Mouse (Mus musculus) ES-E14 (cell line): ENCODE results near the gene Lrp3. TPM values are rescaled to one million over a fixed set of nuclear protein-coding genes. Genes with fewer than 3 reads are reported as not detected.
A peak's percentile ranks its signal among the peaks of the same experiment; 100 is the strongest.

Experiments used
- DNase-seq: peaks from one replicate; pipeline ENCODE4 v3.0.0-alpha.2; 2013; ENCODE audit warnings: low read depth, low spot score
- H3K27ac ChIP-seq: 2 replicates; pipeline ENCODE4 v1.5.1; 2012; ENCODE audit warnings: low read depth, mild to moderate bottlenecking, low read length, moderate library complexity, mixed read lengths; ENCODE audit not compliant: poor library complexity, insufficient read depth, severe bottlenecking
- H3K36me3 ChIP-seq: 2 replicates; pipeline ENCODE4 v1.6.1; 2012; ENCODE audit warnings: mild to moderate bottlenecking, low read length, moderate library complexity, mixed read lengths; ENCODE audit not compliant: control insufficient read depth, poor library complexity, insufficient read depth, severe bottlenecking
- H3K4me1 ChIP-seq, 2 experiments: fragments of 150-350 bp in 1 of 2; sonication (generic) in 1 of 2; 2 replicates each; pipeline ENCODE4 v1.6.1; 2012; ENCODE audit warnings: low read length in 2 of 2, mild to moderate bottlenecking in 1 of 2, mixed read lengths in 1 of 2; ENCODE audit not compliant: control insufficient read depth in 2 of 2, insufficient read depth in 2 of 2, poor library complexity in 1 of 2
- H3K4me3 ChIP-seq, 2 experiments: fragments of 150-350 bp in 1 of 2; sonication (generic) in 1 of 2; 2 replicates each; pipeline ENCODE4 v1.5.1; 2012; ENCODE audit warnings: low read length in 2 of 2, low read depth in 1 of 2, mild to moderate bottlenecking in 1 of 2, mixed read lengths in 1 of 2; ENCODE audit not compliant: insufficient read depth in 1 of 2, poor library complexity in 1 of 2, severe bottlenecking in 1 of 2
- H3K9ac ChIP-seq: 2 replicates; pipeline ENCODE4 v1.6.1; 2012; ENCODE audit warnings: low read depth, mild to moderate bottlenecking, low read length, mixed read lengths; ENCODE audit not compliant: poor library complexity, insufficient read depth, severe bottlenecking
- H3K9me3 ChIP-seq: fragments of 150-350 bp; sonication (generic); 2 replicates; pipeline ENCODE4 v1.6.1; 2012; ENCODE audit warnings: low read depth, mild to moderate bottlenecking, low read length; ENCODE audit not compliant: control insufficient read depth, insufficient read depth
- CHD2 ChIP-seq: IDR thresholded peaks from 2 replicates; pipeline ENCODE4 v1.6.1; 2014; ENCODE audit warnings: mild to moderate bottlenecking, low read depth, low read length, inconsistent platforms
- HCFC1 ChIP-seq: IDR thresholded peaks from 2 replicates; pipeline ENCODE4 v1.6.1; 2012; ENCODE audit warnings: low read length, inconsistent platforms, borderline replicate concordance; ENCODE audit not compliant: insufficient read depth
- MAFK ChIP-seq: IDR thresholded peaks from 2 replicates; pipeline ENCODE4 v1.6.1; 2014; ENCODE audit warnings: mild to moderate bottlenecking, low read depth, low read length, inconsistent platforms; ENCODE audit not compliant: insufficient read depth
- ZC3H11A ChIP-seq: IDR thresholded peaks from 2 replicates; pipeline ENCODE4 v1.6.1; 2012; ENCODE audit warnings: low read depth, mild to moderate bottlenecking, inconsistent platforms, low read length, borderline replicate concordance
- ZNF384 ChIP-seq: IDR thresholded peaks from 2 replicates; pipeline ENCODE4 v1.6.1; 2012; ENCODE audit warnings: low read depth, low read length, inconsistent platforms
- in situ Hi-C, 2 experiments: fragments of 600-800 bp; cut with MboI; formaldehyde crosslinking; loops; one replicate each; pipeline ENCODE4 v1.15.1; 2025; ENCODE audit warnings: low sequenced_read_pairs in 2 of 2, inconsistent platforms in 1 of 2; ENCODE audit not compliant: unreplicated experiment in 2 of 2
- total RNA-seq: library from RNA; depleted of rRNA; stranded (reverse); fragments of 300-350 nt; gene quantifications from 2 replicates; pipeline ENCODE4 v1.2.3, GENCODE M21; 2012; rRNA removed

Lrp3 gene
- total RNA-seq: 3.1 and 3.7 TPM in 2 replicates

DNA sequence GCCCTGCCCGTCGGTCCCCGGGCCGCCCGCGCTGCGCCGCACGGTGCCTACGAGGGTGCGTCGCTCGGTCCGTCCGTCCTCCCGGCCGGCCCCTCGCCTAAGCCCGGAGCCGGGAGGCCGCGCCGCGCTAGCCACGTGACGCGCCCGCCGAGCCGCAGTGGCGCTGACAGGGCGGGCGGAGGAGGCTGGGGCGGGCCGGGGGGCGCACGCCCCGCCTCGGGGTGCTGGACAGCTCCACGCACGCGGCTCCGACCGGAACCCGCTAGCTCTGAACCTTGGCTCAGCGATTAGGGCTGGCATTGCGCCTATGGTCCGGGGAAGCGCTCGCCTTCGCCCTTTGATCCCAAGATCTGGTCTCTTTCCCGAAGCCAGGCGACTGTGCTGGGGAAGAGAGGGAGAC lies at the start of gene Lrp3:
Lrp3 (minus strand) TSS at position 274 of the 400 bp plus-strand sequence.
- DNase-seq: peak; percentile 54
- H3K9me3 ChIP-seq: no peaks in the 10 kb centered on the region
- no peaks in the 10 kb centered on the region for H3K4me1 ChIP-seq
- TF ChIP-seq MAFK (no peak), ZNF384 (no peak), HCFC1 (no peak), ZC3H11A (no peak), CHD2 (no peak)
- in situ Hi-C loops: no loop called here
- H3K9ac ChIP-seq: peak within 1 kb of the TSS; percentile 76
- H3K36me3 ChIP-seq: no peaks in the 10 kb centered on the region; the same call in 1 of the 2 replicates
- no peak within 1 kb of the TSS for H3K27ac ChIP-seq
- peak within 1 kb of the TSS; percentile 84 to 93 for H3K4me3 ChIP-seq

DNA sequence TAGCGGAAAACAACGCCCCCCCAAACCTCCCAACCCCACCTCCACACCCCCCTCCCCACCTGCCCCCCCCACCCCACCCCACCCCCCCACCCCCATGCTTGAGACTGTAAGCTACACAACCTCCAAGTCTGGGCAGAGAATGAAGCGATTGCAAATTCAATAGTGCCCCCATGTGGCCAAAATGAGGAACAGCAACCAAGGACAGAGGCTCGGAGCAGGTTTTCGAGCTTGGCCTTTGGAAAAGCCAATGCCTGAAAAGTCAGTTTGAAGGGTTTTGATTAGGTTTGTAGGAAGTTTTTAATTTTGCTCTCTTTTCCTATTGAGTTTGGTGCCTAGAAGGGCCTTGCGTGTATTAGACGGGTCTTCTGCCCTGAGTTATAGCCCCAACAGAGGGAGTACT lies 49.4 kb upstream of the Lrp3 start:
- H3K9ac ChIP-seq: no peak overlapping the region
- TF ChIP-seq ZC3H11A (peak; percentile 51; the same call in 1 of the 2 replicates), ZNF384 (no peak), CHD2 (no peak), HCFC1 (no peak), MAFK (no peak)
- DNase-seq: no peak
- no peak overlapping the region for H3K27ac ChIP-seq
- no peak overlapping the region for H3K4me3 ChIP-seq
- peaks cover 2 to 7% of the 10 kb centered on the region in 2 experiments; a peak in 1 of 4 replicates for H3K4me1 ChIP-seq
- in situ Hi-C loops: no loop called here
- H3K36me3 ChIP-seq: no peaks in the 10 kb centered on the region
- H3K9me3 ChIP-seq: no peaks in the 10 kb centered on the region

DNA sequence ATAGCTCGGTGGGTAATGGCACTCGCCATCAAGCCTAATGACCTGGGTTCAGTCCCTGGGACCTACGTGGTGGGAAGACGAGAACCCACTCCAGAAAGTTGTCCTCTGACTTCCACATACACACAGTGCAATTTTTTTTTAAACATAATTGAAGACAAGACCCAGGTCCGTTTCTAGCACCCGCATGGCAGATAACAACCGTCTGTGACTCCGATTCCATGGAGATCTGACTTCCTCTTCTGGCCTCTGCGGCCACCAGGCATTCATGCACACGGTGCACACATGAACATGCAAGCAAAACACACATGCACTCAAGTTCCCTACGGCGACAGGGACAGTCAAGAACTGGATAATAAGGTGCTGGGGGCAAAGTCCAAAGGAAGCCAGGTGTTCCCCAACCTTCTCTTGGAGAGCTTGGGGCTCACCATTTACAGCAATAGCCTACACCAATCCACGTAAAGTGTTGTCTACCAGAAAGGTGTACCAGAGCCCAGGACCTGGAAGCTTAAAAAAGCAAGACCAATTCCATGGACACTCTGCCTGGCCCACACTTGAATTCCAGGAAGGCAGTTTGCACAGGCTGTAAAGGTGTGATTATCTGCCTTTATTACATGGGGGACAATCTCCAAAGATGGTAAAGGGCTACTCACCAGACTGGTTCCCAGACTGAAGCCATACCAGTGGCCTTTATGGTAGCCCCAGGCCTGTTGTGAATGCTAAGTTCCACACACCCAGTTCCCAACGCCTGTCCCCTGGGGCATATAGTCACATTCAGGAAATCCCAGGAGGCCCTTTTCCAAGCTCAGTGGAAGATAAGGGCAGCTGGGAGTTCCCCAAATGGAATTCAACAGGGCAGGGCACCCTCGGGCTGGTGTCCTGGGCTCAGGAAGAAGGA lies 48.5 kb upstream of the Lrp3 start:
- in situ Hi-C loops: no loop called here
- no peaks in the 10 kb centered on the region for H3K36me3 ChIP-seq
- H3K4me3 ChIP-seq: no peak overlapping the region
- no peak overlapping the region for H3K27ac ChIP-seq
- no peak for DNase-seq
- H3K9ac ChIP-seq: no peak overlapping the region
- H3K4me1 ChIP-seq: peaks cover 0 to 6% of the 10 kb centered on the region in 2 experiments; a peak in 1 of 4 replicates
- no peak for TF ChIP-seq MAFK
- TF ChIP-seq ZNF384: no peak
- no peak for TF ChIP-seq HCFC1
- no peak for TF ChIP-seq CHD2
- no peak for TF ChIP-seq ZC3H11A
- no peaks in the 10 kb centered on the region for H3K9me3 ChIP-seq

DNA sequence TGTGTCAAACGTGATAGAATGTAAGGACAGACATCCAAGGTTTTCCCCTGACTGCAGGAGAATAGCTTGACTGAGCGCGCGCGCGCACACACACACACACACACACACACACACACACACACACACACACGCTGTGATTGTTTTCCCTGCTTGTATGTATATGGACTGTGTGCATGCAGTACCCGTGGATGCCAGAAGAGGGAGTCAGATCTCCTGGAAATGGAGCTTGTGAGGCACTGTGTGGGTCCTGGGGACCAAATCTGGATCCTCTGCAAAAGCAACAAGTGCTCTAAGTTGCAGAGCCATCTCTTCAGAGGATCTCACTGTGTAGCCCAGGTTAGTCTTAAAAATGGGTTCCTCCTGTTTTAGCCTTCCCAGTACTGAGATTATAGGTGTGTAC lies 44.1 kb upstream of the Lrp3 start:
- Histone ChIP-seq H3K9ac (no peak overlapping the region), H3K27ac (no peak overlapping the region), H3K36me3 (no peaks in the 10 kb centered on the region), H3K4me1 (no peaks in the 10 kb centered on the region), H3K4me3 (no peak overlapping the region), H3K9me3 (no peaks in the 10 kb centered on the region)
- in situ Hi-C loops: no loop called here
- peak; percentile 87 for DNase-seq
- TF ChIP-seq ZC3H11A: no peak
- TF ChIP-seq CHD2: no peak
- no peak for TF ChIP-seq MAFK

DNA sequence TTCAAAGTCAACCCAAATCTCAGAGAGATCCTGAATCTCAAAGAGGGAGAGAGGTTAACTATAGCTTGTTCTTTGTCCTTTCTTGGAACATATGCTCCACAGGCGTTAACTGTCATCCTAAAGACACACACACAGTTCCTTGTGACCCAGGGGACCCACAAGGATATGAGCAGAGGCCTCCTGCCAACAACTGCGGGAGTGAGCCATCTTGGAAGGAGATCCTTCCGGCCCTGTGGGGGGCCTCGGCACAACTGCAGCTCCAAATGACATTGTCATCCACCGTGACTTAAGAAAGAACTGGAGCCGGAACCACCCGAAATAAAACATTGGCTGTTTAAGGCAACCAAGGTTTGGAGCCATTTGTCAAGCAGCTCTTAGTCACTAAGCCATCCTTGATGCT lies 43.0 kb upstream of the Lrp3 start:
- no peak overlapping the region for H3K27ac ChIP-seq
- no peak for DNase-seq
- H3K9me3 ChIP-seq: no peaks in the 10 kb centered on the region
- no peak overlapping the region for H3K9ac ChIP-seq
- no peaks in the 10 kb centered on the region for H3K4me1 ChIP-seq
- TF ChIP-seq ZNF384 (no peak), ZC3H11A (no peak), HCFC1 (no peak), CHD2 (no peak), MAFK (no peak)
- no peaks in the 10 kb centered on the region for H3K36me3 ChIP-seq
- in situ Hi-C loops: no loop called here
- H3K4me3 ChIP-seq: no peak overlapping the region
